Mouse (Mus musculus): ENCODE data around the gene Insig1. TPM values are rescaled to one million over a fixed set of nuclear protein-coding genes. Genes with fewer than 3 reads are reported as not detected.
A peak's percentile ranks its signal among the peaks of the same experiment; 100 is the strongest.

Insig1 gene
- polyA plus RNA-seq, 1 experiment from 2014 or later, result 57.3 TPM

DNA sequence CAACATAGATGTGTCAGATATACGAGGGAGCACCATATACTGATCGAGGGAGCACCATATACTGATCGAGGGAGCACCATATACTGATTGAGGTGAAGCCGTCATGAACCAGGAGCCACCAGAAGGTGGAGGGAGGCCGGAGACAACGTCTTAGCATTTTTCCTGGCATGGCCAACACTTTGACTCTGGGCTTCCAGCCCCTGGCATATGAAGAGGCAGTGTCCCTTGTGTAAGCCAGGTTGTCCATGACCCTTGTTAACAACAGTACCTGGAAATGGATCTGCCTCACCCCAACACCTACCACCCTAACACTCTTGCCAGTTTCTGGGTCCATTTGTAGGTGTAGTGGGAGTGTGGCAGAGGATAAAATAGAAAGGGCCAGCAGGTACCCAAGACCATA, 23.7 kb downstream of the Insig1 start:
- no peaks in the 10 kb centered on the region for H3K36me3 ChIP-seq (ENCODE audit: control insufficient read depth, insufficient read depth, low read length)
- no peak overlapping the region for H3K4me2 ChIP-seq (ENCODE audit: low read depth, low read length)
- H3K27me3 ChIP-seq (ENCODE audit: control insufficient read depth, insufficient read depth, low read depth, low read length), result no peaks in the 10 kb centered on the region
- no peak overlapping the region for H3K9ac ChIP-seq (ENCODE audit: low read length)
- no peak overlapping the region for H3K4me3 ChIP-seq (ENCODE audit: low read length)
- no peak overlapping the region for H3K27ac ChIP-seq (ENCODE audit: low read length)
- WGBS, result 71% methylated on average over 6 of the region's 6 CpGs
- ATAC-seq (ENCODE audit: low read depth), result no peak
- no peaks in the 10 kb centered on the region for H3K9me3 ChIP-seq (ENCODE audit: control insufficient read depth, low read length)
- no peaks in the 10 kb centered on the region for H3K4me1 ChIP-seq (replicated peaks; ENCODE audit: control insufficient read depth, insufficient read depth, low read length)

DNA sequence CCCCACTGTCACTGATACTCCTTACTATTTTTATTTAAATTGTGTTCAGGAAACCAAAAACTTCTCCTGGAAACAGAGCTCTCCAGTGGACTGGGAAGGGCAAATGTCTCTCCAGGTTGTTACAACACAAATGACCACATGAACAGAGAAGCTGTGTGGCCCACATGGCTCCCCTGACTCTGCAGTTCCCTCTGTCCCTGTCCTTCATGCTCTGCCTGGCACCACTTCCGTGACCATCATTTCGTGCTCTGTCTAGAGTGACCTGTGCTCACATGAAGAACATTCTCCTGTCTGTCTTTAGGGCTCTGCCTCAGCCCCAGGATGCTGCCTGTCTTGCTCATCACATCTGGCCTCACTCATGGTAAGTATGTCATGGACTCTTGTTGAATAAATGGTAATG, 24.5 kb downstream of the Insig1 start:
- no peaks in the 10 kb centered on the region for H3K36me3 ChIP-seq (ENCODE audit: control insufficient read depth, insufficient read depth, low read length)
- H3K9me3 ChIP-seq (ENCODE audit: control insufficient read depth, low read length), result no peaks in the 10 kb centered on the region
- no peak overlapping the region for H3K4me3 ChIP-seq (ENCODE audit: low read length)
- WGBS, result 61% methylated on average over 2 of the region's 2 CpGs
- no peaks in the 10 kb centered on the region for H3K4me1 ChIP-seq (replicated peaks; ENCODE audit: control insufficient read depth, insufficient read depth, low read length)
- no peaks in the 10 kb centered on the region for H3K27me3 ChIP-seq (ENCODE audit: control insufficient read depth, insufficient read depth, low read depth, low read length)
- H3K9ac ChIP-seq (ENCODE audit: low read length), result no peak overlapping the region
- ATAC-seq (ENCODE audit: low read depth), result no peak
- H3K27ac ChIP-seq (ENCODE audit: low read length), result no peak overlapping the region
- H3K4me2 ChIP-seq (ENCODE audit: low read depth, low read length), result no peak overlapping the region

DNA sequence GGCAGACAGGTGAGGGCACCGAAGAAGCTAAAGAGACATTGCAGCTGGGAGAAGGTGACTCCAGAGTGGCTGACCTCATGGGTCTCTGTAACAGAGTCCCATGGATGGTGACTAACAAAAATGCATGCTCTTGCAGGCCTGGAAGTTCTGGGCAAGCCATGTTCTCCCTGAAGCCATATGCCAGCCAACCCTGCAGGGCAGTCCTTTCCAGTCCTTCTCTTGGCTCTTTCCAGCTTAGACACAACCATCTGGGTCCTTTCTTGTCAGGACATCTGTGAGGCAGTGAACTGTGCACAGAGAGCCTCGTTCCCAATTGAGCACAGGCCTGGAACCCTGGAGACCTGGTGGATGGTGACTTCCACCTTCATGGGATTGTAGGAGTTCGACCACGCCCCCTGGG, 35.8 kb downstream of the Insig1 start:
- no peak overlapping the region for H3K4me3 ChIP-seq (ENCODE audit: low read length)
- no peaks in the 10 kb centered on the region for H3K27me3 ChIP-seq (ENCODE audit: control insufficient read depth, insufficient read depth, low read depth, low read length)
- WGBS, result 76% methylated on average over 4 of the region's 4 CpGs
- no peak for ATAC-seq (ENCODE audit: low read depth)
- no peaks in the 10 kb centered on the region; the same call in 1 of the 2 replicates for H3K9me3 ChIP-seq (ENCODE audit: control insufficient read depth, low read length)
- no peak overlapping the region for H3K4me2 ChIP-seq (ENCODE audit: low read depth, low read length)
- no peaks in the 10 kb centered on the region for H3K36me3 ChIP-seq (ENCODE audit: control insufficient read depth, insufficient read depth, low read length)
- no peaks in the 10 kb centered on the region for H3K4me1 ChIP-seq (replicated peaks; ENCODE audit: control insufficient read depth, insufficient read depth, low read length)
- H3K9ac ChIP-seq (ENCODE audit: low read length), result no peak overlapping the region
- H3K27ac ChIP-seq (ENCODE audit: low read length), result no peak overlapping the region

GRCm38 (mm10) chr5:28107974-28108373, 36.8 kb downstream of the Insig1 start:
- Histone ChIP-seq H3K36me3 (ENCODE audit: control insufficient read depth, insufficient read depth, low read length) (no peaks in the 10 kb centered on the region), H3K9me3 (ENCODE audit: control insufficient read depth, low read length) (no peaks in the 10 kb centered on the region; the same call in 1 of the 2 replicates), H3K9ac (ENCODE audit: low read length) (no peak overlapping the region), H3K27me3 (ENCODE audit: control insufficient read depth, insufficient read depth, low read depth, low read length) (no peaks in the 10 kb centered on the region), H3K4me1 (replicated peaks; ENCODE audit: control insufficient read depth, insufficient read depth, low read length) (no peaks in the 10 kb centered on the region), H3K27ac (ENCODE audit: low read length) (no peak overlapping the region), H3K4me2 (ENCODE audit: low read depth, low read length) (no peak overlapping the region), H3K4me3 (ENCODE audit: low read length) (no peak overlapping the region)
- ATAC-seq (ENCODE audit: low read depth), result no peak
- WGBS, result 83% methylated on average over 6 of the region's 6 CpGs

- WGBS, result 33% methylated on average over 2 of the region's 2 CpGs
- H3K9me3 ChIP-seq (ENCODE audit: control insufficient read depth, low read length), result no peaks in the 10 kb centered on the region; the same call in 1 of the 2 replicates
- H3K27me3 ChIP-seq (ENCODE audit: control insufficient read depth, insufficient read depth, low read depth, low read length), result no peaks in the 10 kb centered on the region
- no peak for ATAC-seq (ENCODE audit: low read depth)
- H3K4me3 ChIP-seq (ENCODE audit: low read length), result no peak overlapping the region
- no peak overlapping the region for H3K4me2 ChIP-seq (ENCODE audit: low read depth, low read length)
- no peaks in the 10 kb centered on the region for H3K36me3 ChIP-seq (ENCODE audit: control insufficient read depth, insufficient read depth, low read length)
- no peaks in the 10 kb centered on the region for H3K4me1 ChIP-seq (replicated peaks; ENCODE audit: control insufficient read depth, insufficient read depth, low read length)
- no peak overlapping the region for H3K9ac ChIP-seq (ENCODE audit: low read length)
- no peak overlapping the region for H3K27ac ChIP-seq (ENCODE audit: low read length)
Observed at GRCm38 (mm10) chr5:28110881-28111280, 39.7 kb downstream of the Insig1 start.

- H3K27me3 ChIP-seq (ENCODE audit: control insufficient read depth, insufficient read depth, low read depth, low read length), result peaks cover 53% of the 10 kb centered on the region
- peaks cover 5% of the 10 kb centered on the region; the same call in 1 of the 2 replicates for H3K4me1 ChIP-seq (replicated peaks; ENCODE audit: control insufficient read depth, insufficient read depth, low read length)
- no peak overlapping the region for H3K4me2 ChIP-seq (ENCODE audit: low read depth, low read length)
- H3K9ac ChIP-seq (ENCODE audit: low read length), result no peak overlapping the region
- H3K9me3 ChIP-seq (ENCODE audit: control insufficient read depth, low read length), result no peaks in the 10 kb centered on the region
- H3K36me3 ChIP-seq (ENCODE audit: control insufficient read depth, insufficient read depth, low read length), result no peaks in the 10 kb centered on the region
- H3K4me3 ChIP-seq (ENCODE audit: low read length), result no peak overlapping the region
- 10% methylated on average over 13 of the region's 13 CpGs for WGBS
- no peak overlapping the region for H3K27ac ChIP-seq (ENCODE audit: low read length)
- no peak for ATAC-seq (ENCODE audit: low read depth)
Observed at GRCm38 (mm10) chr5:28117251-28117880, 46.2 kb downstream of the Insig1 start.

- H3K36me3 ChIP-seq (ENCODE audit: control insufficient read depth, insufficient read depth, low read length), result no peaks in the 10 kb centered on the region
- H3K4me3 ChIP-seq (ENCODE audit: low read length), result peak overlapping the region; percentile 40
- peaks cover 59% of the 10 kb centered on the region for H3K27me3 ChIP-seq (ENCODE audit: control insufficient read depth, insufficient read depth, low read depth, low read length)
- no peaks in the 10 kb centered on the region for H3K9me3 ChIP-seq (ENCODE audit: control insufficient read depth, low read length)
- under 1% methylated on average over 30 of the region's 30 CpGs for whole genome bisulfite sequencing
- peaks cover 5% of the 10 kb centered on the region; the same call in 1 of the 2 replicates for H3K4me1 ChIP-seq (replicated peaks; ENCODE audit: control insufficient read depth, insufficient read depth, low read length)
- peak overlapping the region; percentile 59 for H3K4me2 ChIP-seq (ENCODE audit: low read depth, low read length)
- ATAC-seq (ENCODE audit: low read depth), result 0 out of 2 replicates have a peak, but pooled peaks have one; percentile 23
- peak overlapping the region; percentile 19; the same call in 1 of the 2 replicates for H3K9ac ChIP-seq (ENCODE audit: low read length)
- H3K27ac ChIP-seq (ENCODE audit: low read length), result no peak overlapping the region
Observed at GRCm38 (mm10) chr5:28117882-28118530, 46.8 kb downstream of the Insig1 start.

GRCm38 (mm10) chr5:28118531-28118925, 47.4 kb downstream of the Insig1 start:
- WGBS, result under 1% methylated on average over 19 of the region's 19 CpGs
- Histone ChIP-seq H3K36me3 (ENCODE audit: control insufficient read depth, insufficient read depth, low read length) (no peaks in the 10 kb centered on the region), H3K4me2 (ENCODE audit: low read depth, low read length) (peak overlapping the region; percentile 59), H3K4me3 (ENCODE audit: low read length) (peak overlapping the region; percentile 40), H3K9ac (ENCODE audit: low read length) (peak overlapping the region; percentile 19; the same call in 1 of the 2 replicates), H3K4me1 (replicated peaks; ENCODE audit: control insufficient read depth, insufficient read depth, low read length) (peaks cover 5% of the 10 kb centered on the region; the same call in 1 of the 2 replicates), H3K27ac (ENCODE audit: low read length) (no peak overlapping the region), H3K9me3 (ENCODE audit: control insufficient read depth, low read length) (no peaks in the 10 kb centered on the region), H3K27me3 (ENCODE audit: control insufficient read depth, insufficient read depth, low read depth, low read length) (peaks cover 64% of the 10 kb centered on the region)
- no peak for ATAC-seq (ENCODE audit: low read depth)

GRCm38 (mm10) chr5:28119576-28119975, 48.4 kb downstream of the Insig1 start:
- Histone ChIP-seq H3K9me3 (ENCODE audit: control insufficient read depth, low read length) (no peaks in the 10 kb centered on the region), H3K4me1 (replicated peaks; ENCODE audit: control insufficient read depth, insufficient read depth, low read length) (peaks cover 5% of the 10 kb centered on the region; the same call in 1 of the 2 replicates), H3K27ac (ENCODE audit: low read length) (no peak overlapping the region), H3K9ac (ENCODE audit: low read length) (no peak overlapping the region), H3K27me3 (ENCODE audit: control insufficient read depth, insufficient read depth, low read depth, low read length) (peaks cover 75% of the 10 kb centered on the region), H3K36me3 (ENCODE audit: control insufficient read depth, insufficient read depth, low read length) (no peaks in the 10 kb centered on the region), H3K4me3 (ENCODE audit: low read length) (no peak overlapping the region), H3K4me2 (ENCODE audit: low read depth, low read length) (no peak overlapping the region)
- no peak for ATAC-seq (ENCODE audit: low read depth)
- WGBS, result 33% methylated on average over 3 of the region's 3 CpGs

Measured in lung, embryonic 16.5 days (tissue).